Mouse (Mus musculus) kidney, postnatal 14 days (tissue): ENCODE results near the gene Tnfaip2.

Experiments
- DNase-seq: peaks from one replicate; pipeline ENCODE4 v3.0.0; 2022; ENCODE audit warnings: mixed read lengths

Tnfaip2 gene

DNA sequence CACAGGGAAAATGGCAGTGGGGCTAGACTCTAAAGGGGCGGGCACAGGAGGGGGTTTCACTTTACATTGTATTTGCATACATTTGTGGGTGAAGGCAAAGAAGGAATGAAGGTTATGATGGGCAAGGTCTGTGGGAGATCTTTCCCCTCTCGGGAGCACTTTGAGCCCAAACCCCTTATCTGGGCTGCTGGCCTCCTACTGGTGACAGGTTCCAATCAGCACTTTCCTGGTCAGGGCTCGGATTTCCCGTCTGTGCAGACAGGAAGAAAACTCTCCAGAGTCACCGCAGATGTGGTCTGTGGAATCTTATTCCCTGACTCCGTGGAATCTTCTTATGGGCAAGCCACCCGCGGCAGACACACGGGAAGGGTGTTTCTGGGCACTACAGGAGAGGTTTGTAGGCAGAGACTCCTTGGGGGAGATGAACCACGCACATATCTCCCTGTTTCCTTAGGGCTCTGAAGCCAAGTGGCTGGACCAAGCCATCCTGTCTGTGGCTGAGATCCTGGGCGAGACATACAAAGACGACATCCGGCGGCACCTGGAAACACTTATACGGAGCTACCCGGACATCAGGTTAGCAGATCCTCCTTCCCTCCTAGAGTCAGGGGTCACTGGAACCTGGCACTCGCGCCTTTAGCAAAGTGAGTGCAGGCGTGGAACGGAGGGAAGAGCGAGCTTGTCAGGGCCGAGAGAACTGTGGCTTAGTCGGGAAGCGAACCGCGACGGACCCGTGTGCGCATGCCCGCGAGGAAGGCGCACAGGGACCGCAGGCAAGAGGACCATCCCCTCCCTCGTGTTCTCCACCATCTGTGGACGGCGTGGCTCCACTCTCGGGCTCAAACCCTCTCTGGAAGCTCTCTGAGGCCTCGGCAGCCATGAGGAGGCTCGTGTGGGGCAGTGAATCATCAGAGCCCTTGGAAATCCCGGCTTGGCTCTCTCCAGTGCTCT, 13.0 kb upstream of the Tnfaip2 start:
- DNase-seq: peak; percentile 71

DNA sequence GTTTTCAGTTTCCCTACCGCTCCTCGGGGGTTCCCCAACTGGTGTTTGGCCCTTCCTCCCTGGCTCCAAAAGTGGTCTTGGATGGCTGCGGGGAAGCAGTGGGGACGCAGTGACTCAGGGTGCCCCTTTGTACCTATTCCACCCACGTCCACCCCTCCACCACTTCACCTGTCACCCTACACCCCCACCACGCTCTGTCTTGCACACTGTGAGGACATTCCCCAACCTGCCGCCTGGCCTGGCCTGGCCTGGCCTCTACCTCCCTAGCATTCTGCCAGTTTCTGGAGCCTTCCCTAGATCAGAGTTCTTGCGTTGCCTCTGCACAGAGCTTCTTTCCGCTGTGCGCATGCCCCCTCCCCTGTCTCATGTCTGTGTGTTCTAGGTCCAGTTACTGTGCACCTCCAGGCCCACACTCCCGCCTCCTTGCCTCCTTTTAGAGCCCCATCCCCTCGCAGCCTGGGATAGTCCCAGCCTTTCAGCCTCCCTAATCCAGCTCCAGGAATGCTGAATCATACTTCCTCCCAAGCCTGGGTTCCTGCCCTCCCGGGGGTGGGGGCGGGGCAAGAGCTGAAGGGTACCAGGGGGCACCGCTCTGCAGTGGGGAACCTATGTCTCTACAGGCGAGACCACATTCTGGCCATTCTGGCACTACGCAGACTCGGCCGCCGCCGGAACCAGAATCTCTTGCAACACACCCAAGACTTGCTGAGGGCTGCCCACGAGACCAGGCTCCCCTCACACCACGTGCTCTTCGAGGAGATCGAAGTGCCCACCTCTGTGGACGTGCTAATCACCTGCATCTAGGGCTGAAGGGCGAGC, 12.0 kb upstream of the Tnfaip2 start:
- DNase-seq: peak; percentile 65

DNA sequence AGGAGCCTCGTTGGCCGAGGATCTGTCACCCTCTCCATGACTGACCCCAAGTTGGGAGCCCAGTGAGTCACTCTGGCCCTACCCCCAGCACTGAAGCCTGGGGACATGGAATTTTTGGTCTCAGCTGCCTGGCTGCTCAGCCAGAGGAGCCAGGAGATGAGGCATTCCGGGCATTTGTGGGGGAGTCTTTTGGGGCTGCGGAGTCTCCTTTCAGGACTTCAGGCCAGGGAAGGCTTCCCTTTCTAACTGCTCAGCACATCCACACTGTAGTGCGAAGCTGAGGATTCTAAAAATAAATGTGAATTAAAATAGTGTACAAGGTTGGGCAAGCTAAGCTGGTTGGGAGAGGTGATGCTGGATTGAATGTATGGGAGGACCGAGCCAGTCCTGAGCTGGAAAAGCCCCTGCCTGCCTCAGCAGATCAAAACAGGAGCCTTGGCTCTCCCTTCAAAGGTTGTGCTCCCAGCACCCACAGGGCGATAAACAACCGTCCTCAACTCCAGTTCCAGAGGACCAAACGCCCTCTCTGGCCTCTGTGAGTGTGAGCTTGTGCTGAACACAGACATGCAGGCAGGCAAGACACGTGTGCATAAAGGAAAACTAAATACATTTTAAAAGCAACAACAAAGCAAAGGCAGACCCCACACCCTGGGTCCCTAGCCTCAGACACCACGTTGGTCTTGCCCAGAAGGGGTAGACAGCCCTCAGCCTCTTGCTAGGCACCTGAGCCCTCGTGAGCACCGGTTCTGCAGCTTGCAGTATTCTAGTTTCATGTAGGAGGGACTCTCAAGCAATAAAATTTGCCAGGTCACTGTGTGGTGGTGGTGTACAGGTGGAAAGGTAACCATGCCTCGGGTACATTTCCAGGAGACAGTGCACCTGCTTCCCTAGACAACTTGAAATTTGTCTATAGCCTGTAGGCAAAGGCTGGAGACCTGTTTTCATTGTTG, 11.1 kb upstream of the Tnfaip2 start:
- no peak for DNase-seq

DNA sequence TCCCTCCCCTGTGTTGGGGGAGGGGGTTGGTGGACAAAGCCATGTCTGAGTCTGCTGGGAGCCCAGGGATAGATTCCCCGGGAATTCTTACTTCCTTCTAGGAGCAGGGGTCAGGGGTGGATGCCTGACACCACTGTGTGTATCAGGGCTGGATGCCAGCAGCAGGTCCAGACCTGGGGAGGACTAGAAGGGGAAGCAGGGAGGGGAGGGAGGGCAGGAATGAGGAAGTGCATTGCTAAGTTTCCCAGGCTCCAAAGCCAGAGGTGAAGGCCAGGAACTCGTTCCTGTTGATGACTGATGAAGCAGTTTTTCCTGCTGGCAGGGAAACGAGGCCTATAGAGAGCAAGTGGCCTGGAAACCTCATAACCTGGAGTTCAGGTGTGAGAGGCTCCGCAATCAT, 10.2 kb upstream of the Tnfaip2 start:
- DNase-seq: peak; percentile 78

DNA sequence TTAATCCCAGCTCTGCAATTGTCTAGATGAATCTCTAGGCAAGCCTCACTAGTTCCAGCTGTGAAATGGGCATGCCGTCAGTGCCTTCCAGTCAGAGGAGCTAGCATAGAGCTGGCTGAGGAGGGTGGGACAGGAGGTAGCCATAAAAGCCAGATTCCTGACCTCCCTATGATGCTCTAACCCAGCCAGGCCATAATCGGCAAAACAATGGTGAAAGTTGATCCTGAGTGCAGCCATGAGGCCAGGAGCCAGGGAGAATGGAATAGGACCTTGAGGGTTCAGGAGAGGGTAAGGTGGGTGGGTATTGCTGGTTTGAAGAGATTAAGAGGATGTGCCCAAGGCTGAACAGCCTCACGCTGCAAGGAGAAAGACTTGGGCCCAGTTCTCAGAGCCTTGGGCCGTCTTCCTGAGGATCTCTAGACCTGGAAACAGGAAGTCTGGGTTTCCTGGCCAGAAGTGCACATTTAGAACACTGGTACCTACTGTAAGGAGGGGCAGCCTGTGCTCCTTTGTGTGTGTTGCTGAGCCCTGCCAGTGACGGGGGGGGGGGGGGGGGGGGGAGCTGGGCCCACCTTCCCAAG, 9.4 kb upstream of the Tnfaip2 start:
- no peak for DNase-seq

GRCm38 (mm10) chr12:111434164-111434744, 8.0 kb upstream of the Tnfaip2 start:
- no peak for DNase-seq

- DNase-seq: peak; percentile 81
These were observed 7.4 kb upstream of the Tnfaip2 start for GRCm38 (mm10) chr12:111434745-111435327.

- no peak for DNase-seq
These were observed 6.1 kb upstream of the Tnfaip2 start for GRCm38 (mm10) chr12:111436170-111436569.

GRCm38 (mm10) chr12:111436640-111437039, 5.6 kb upstream of the Tnfaip2 start:
- no peak for DNase-seq

GRCm38 (mm10) chr12:111437222-111437900, 4.9 kb upstream of the Tnfaip2 start:
- DNase-seq: no peak

DNA sequence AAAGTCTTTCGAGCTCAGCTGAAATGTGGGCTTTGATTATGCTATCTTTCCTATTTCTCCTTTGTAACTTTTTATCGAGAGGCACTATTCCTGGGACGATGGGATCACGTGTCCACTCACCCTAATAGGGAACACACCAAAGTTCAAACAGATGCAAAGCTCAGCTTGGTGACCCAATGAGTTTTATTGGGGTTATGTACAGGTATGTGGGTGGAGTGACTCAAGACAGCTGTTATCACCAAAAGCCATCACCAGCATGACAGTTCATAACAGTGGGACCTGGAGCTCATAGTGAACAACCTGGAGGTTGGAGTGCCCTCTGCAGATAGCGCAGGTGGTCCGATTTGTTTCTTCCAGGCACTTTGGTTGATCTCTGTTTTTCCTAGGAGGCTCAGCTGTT, 3.4 kb upstream of the Tnfaip2 start:
- DNase-seq: no peak

DNA sequence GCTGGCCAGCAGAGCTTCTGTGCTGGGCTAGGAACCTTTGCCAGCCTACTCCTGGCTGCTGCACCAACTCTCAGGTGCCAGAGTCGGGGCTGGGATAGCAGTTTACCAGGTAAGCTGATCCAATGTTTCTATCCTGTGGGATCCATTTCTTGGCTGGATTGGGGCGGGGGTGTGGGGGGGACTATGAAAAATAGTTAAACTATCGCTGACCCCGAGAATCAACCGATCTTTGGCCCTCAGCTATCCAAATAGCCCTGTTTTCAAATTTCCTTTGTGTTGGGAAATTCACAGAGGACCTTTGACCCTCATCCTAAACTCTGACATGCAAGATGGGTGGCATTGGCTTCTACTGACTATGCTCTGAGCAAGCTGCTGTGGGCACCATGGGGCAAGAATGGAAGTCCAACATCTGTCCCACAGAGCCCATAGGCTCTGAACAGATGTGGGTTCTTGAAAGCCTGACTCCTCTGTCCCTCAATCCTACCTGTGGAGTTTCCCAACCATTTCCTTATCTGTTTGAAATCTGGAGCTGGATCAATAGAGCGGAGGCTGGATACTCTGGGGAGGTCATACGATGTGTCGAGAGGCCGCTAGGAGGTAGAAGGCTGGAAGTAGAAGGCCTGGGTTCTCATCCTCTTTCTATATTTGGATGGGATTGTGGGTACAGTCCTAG, 1.4 kb upstream of the Tnfaip2 start:
- no peak for DNase-seq

- DNase-seq: no peak
These were observed 746 bp upstream of the Tnfaip2 start for GRCm38 (mm10) chr12:111441523-111441922.

DNA sequence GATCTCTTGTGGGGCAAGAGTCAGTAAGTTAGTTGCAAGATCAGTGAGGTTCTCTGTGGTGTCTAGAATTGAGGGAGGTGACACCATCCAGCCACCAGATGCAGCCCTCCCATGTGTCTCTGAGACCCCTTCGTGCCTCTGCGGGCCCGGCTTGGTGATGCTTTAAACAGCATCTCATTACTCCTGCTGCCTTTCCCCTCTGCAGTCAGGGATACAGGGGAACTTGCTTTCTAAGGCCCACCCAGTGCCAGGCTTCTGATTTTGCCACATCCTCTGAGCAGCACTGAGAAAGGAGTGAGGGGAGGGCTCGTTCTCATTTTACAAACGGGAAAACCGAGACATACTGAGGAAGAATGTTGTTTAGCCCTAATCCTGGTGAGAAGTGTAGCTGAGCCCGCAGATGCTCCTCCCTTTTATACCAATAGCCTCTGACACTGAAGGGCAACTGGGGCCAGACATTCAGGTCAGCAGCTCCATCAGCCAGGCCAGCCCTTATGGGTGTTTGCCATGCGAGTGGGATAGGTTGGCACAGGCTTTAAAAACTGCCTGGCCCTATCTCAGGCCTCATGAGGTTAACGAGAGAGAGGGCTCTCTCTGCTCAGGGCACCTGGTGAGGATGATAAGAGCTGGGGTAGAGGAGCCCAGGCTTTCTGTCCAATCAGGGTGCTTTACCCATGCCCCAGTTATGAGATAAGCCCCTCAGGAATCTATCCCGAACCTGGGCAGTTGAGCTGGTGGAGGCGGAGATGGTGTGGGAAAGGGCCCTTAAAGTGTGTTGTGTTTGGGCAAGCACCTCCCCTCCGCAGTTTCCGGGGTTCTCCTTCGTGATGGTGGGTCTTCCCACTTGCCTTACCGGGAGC, 972 bp downstream of the Tnfaip2 start:
- no peak for DNase-seq

GRCm38 (mm10) chr12:111443921-111444831, 1.9 kb downstream of the Tnfaip2 start:
- no peak for DNase-seq

- DNase-seq: no peak
These were observed 3.1 kb downstream of the Tnfaip2 start for GRCm38 (mm10) chr12:111445161-111445889.

DNA sequence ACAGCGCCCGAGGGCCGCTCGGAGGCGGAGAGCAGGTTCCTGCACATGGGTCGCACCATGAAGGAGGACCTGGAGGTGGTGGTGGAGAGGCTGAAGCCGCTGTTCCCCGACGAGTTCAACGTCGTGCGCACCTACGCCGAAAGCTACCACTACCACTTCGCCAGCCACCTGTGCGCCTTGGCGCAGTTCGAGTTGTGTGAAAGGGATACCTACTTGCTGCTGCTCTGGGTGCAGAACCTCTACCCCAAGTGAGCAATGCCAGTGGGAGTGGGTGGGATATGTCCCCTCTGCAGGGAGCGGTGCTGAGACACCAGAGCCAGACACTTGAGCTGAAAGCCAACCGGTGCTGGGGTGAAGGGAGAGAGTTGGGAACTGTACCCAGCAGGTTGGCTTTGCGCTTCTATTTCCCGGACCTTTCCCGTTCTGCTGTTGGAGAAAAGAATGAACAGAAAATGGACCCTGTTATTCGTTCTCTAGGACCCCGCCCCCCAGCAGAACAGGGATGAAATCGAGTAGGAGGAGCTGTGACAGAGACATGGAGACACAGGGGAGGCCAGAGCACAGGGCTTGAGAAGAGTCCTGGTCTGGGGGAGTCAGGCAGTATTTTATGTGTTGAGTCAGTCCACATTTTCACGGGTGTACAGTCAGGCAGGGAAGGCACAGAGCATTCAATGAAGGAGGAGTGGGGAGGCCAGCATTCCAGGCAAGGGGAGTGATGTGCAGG, 3.8 kb downstream of the Tnfaip2 start:
- DNase-seq: no peak
